Mouse (Mus musculus) CD4-positive helper T cell, adult 2 months (primary cell): ENCODE measurements around the gene Krt27.

Experiments used
- DNase-seq: peaks from one replicate; pipeline ENCODE4 v3.0.0-alpha.2; 2012; ENCODE audit warnings: low read depth, missing footprints, low spot score

The Krt27 gene

DNA sequence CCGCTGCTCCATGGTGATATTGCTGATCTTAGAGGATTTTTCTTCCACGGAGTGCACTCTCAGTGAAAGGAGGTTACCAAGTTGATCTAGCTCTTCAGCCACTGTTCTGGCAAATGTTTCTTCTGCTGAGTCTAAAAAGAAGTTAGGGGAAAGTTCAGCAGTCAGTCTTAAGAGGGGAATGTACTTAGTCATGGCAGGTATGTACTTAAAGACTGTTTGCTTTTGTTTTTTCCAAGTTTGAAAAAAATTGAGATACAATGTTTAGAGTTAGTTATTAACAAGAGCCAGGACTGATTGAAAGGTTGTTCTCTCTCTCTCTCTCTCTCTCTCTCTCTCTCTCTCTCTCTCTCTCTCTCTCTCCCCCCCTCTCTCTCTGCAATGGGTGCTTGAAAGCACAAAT lies 21.2 kb downstream of the Krt27 start:
- no peak for DNase-seq

GRCm38 (mm10) chr11:99322851-99323250 lies 28.1 kb downstream of the Krt27 start, which contains the start of gene Krt25:
Krt25 (minus strand) TSS chr11:99322951.
- no peak for DNase-seq

GRCm38 (mm10) chr11:99321094-99321493 lies 29.8 kb downstream of the Krt27 start:
- no peak for DNase-seq

DNA sequence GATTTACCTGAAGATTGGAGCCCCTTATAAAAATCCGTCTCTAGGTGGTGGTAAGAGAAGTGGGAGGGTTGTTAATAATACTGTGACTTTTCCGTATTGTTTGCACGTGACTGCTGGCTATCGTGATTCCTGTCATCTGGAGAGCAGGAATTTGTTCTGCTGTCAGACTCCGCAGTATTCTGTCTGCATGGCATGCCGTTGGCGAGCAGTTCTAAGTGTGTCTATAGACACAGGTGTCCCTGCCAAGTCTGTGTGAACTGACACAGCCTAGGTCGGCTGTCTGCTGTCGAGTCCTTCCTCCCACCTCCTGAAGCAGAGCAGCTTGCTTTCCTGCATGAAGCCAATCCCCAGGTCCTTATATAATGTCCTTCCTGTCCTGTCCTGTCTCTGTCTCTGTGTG lies 31.8 kb downstream of the Krt27 start:
- no peak for DNase-seq

DNA sequence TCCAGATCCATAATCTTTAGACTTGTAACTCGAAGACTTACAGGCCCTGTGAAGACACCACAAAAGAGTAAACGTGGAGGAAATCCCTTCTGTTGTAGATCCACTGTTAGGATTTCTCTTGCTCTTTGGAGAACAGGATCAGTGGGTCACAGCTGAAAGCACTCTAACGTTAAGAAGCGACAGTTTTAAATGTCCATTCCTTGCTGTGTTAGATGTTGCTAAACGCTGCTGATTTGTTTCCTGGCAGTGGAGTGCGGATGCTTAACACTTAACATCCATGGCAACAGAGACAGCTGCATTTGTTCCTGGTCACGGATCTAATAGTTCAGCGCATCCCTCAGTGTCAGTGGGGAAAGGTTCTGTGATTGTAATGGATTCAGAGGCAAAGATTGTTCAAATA lies 34.4 kb downstream of the Krt27 start:
- DNase-seq, result no peak

DNA sequence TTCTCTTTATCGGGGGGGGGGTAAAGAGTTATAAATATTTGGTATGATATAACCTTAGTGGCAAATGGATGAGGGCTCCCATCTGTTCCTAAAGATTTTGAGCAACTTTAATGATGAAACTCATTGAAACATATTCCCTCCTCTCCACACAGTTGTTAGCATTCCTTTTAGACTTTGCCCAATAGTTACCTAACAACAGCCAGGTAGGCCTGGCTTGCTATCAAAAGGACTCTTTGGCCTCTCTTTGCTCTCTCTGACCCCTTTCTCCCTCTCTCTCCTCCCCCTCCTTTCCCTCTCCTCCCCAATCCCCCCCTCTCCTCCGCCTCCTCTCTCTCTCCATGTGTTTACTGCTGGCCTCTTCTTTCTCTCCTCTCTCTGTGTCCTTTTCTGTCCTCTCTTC lies 36.3 kb downstream of the Krt27 start:
- DNase-seq, result no peak

GRCm38 (mm10) chr11:99310882-99311281 lies 40.0 kb downstream of the Krt27 start:
- DNase-seq, result peak; percentile 71

GRCm38 (mm10) chr11:99307579-99307978 lies 43.3 kb downstream of the Krt27 start:
- DNase-seq, result peak; percentile 72
